Mouse (Mus musculus) midbrain, embryonic 12.5 days (tissue): Measurements from ENCODE around the gene Skiv2l. TPM values are rescaled to one million over a fixed set of nuclear protein-coding genes. Genes with fewer than 3 reads are reported as not detected.
"Not testable (repeated sequence)": the region's sequence is repeated elsewhere in the genome, so short reads cannot be mapped to it uniquely, and the experiment has no call there.

ENCODE experiments used
- ATAC-seq: fragments of 200-750 bp; cut with Nextera tagmentation; 2 replicates; pipeline ENCODE4 v1.8.0; 2017; ENCODE audit warnings: low read depth, moderate TSS enrichment, moderate library complexity; ENCODE audit not compliant: low FRiP score
- H3K27ac ChIP-seq: fragments of 300-500 bp; sonication (generic); replicated peaks from 2 replicates; pipeline ENCODE4 v1.5.1; 2016; ENCODE audit warnings: mild to moderate bottlenecking
- H3K27me3 ChIP-seq: fragments of 300-500 bp; sonication (generic); 2 replicates; pipeline ENCODE4 v1.6.1; 2016; ENCODE audit warnings: mild to moderate bottlenecking
- H3K36me3 ChIP-seq: fragments of 300-500 bp; sonication (generic); 2 replicates; pipeline ENCODE4 v1.6.1; 2016
- H3K4me1 ChIP-seq: fragments of 300-500 bp; sonication (generic); 2 replicates; pipeline ENCODE4 v1.6.1; 2016
- H3K4me2 ChIP-seq: fragments of 300-500 bp; sonication (generic); replicated peaks from 2 replicates; pipeline ENCODE4 v1.6.1; 2016; ENCODE audit warnings: mild to moderate bottlenecking, moderate library complexity
- H3K4me3 ChIP-seq: fragments of 300-500 bp; sonication (generic); 2 replicates; pipeline ENCODE4 v1.5.1; 2016; ENCODE audit warnings: mild to moderate bottlenecking
- H3K9ac ChIP-seq: fragments of 300-500 bp; sonication (generic); replicated peaks from 2 replicates; pipeline ENCODE4 v1.6.1; 2016; ENCODE audit warnings: mild to moderate bottlenecking, moderate library complexity
- H3K9me3 ChIP-seq: fragments of 300-500 bp; sonication (generic); 2 replicates; pipeline ENCODE4 v1.6.1; 2016; ENCODE audit warnings: mild to moderate bottlenecking
- WGBS: fragments of 180-500 bp; shearing (Covaris S2); methylation state at CpG from one replicate; pipeline ENCODE4 v1.1.7; 2016; 5-methylcytosine and 5-hydroxymethylcytosine counted together
- polyA plus RNA-seq: library from polyadenylated mRNA; unstranded; fragments of >200 nt; fragmentation: Nextera tagmentation; extraction: Ambion mirVana; gene quantifications from 2 replicates; pipeline ENCODE4 v1.2.1, GENCODE M21; 2016

The Skiv2l gene
- polyA plus RNA-seq, 1 experiment from 2014 or later, result 71.5 TPM

DNA sequence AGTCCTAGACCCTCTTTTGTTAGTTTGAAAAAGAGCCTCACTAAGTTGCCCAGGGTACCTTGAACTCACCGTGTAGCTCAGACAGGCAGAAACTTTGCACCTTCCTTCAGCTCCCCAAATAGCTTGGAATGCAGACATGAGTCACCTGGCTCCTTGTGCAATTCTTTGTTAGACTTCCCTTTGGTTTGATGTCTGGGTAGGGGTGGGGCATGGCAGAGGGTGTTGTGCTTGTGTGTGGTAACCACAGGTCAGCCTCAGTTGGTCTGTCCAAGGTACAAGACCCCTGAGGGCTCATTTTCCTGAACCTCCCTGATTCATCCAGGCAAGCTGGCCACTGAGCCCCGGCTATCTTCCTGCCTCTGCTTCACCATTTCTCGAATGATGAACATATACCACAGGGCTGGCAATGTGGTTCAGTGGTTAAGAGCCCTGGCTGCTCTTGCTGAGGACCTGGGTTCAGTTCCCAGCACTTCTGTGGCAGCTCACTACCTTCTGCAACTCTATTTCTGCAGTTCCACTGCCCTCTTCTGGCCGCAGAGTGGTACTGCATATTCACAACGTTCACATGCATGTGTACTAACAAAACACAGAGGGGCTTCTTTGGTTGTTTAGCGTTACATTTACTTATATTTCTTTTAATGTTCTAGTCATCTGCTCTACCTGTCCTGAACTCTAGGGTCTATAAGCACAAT is 45.0 kb downstream of the Skiv2l start:
- ATAC-seq, result no peak
- Histone ChIP-seq H3K4me1 (no peaks in the 10 kb centered on the region), H3K36me3 (no peaks in the 10 kb centered on the region), H3K27me3 (no peaks in the 10 kb centered on the region), H3K4me3 (no peak overlapping the region), H3K27ac (no peak overlapping the region), H3K9ac (no peak overlapping the region), H3K4me2 (no peak overlapping the region), H3K9me3 (peaks cover 8% of the 10 kb centered on the region)
- 74% methylated on average over 6 of the region's 6 CpGs for WGBS

GRCm38 (mm10) chr17:34804301-34804700 is 45.7 kb downstream of the Skiv2l start, which contains the start of gene Cyp21a1:
Cyp21a1 (minus strand) TSS chr17:34804561.
- H3K9ac ChIP-seq, H3K36me3 ChIP-seq, H3K27me3 ChIP-seq, H3K4me2 ChIP-seq, H3K4me1 ChIP-seq, ATAC-seq, H3K27ac ChIP-seq, H3K9me3 ChIP-seq, H3K4me3 ChIP-seq: not testable (repeated sequence)
- 86% methylated on average over 2 of the region's 6 CpGs for WGBS

- not testable (repeated sequence) for H3K4me2 ChIP-seq, H3K36me3 ChIP-seq, H3K4me3 ChIP-seq, H3K27me3 ChIP-seq, H3K4me1 ChIP-seq, H3K9ac ChIP-seq, H3K9me3 ChIP-seq, ATAC-seq, H3K27ac ChIP-seq
- 93% methylated on average over 6 of the region's 6 CpGs for WGBS
Measured at GRCm38 (mm10) chr17:34803367-34803766, 46.6 kb downstream of the Skiv2l start.

GRCm38 (mm10) chr17:34802756-34803155 is 47.3 kb downstream of the Skiv2l start:
- not testable (repeated sequence) for H3K36me3 ChIP-seq, H3K9me3 ChIP-seq, ATAC-seq, H3K4me1 ChIP-seq, H3K4me3 ChIP-seq, H3K27me3 ChIP-seq, H3K4me2 ChIP-seq, H3K9ac ChIP-seq, H3K27ac ChIP-seq
- 91% methylated on average over 9 of the region's 9 CpGs for WGBS

DNA sequence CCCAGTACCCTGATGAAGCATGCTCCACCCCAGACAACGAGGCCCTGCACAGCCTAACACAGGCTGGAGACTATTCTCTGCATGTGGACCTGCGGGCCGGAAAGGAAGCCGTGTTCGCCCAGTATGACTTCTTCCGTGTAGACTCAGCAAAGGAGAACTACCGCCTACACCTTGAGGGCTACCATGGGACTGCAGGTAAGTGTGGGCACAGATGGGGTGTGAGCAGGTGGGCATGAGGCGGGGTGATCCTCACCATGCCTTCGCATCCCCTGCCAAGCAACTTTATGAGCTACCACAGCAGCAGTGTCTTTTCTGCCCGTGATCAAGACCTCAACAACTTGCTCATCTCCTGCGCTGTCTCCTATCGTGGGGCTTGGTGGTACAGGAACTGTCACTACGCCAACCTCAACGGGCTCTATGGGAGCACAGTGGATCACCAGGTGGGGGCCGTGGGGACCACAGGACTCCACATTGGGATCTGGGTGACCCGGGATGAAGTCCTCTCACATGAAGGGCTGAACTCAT is 49.2 kb downstream of the Skiv2l start:
- not testable (repeated sequence) for H3K4me2 ChIP-seq, H3K4me3 ChIP-seq, H3K9ac ChIP-seq, H3K36me3 ChIP-seq, H3K27me3 ChIP-seq, H3K4me1 ChIP-seq, H3K27ac ChIP-seq, H3K9me3 ChIP-seq, ATAC-seq
- WGBS, result 91% methylated on average over 16 of the region's 16 CpGs

- Histone ChIP-seq H3K27me3 (no peaks in the 10 kb centered on the region), H3K27ac (no peak overlapping the region), H3K4me1 (no peaks in the 10 kb centered on the region), H3K36me3 (no peaks in the 10 kb centered on the region), H3K4me3 (no peak overlapping the region), H3K9ac (no peak overlapping the region), H3K4me2 (no peak overlapping the region), H3K9me3 (no peaks in the 10 kb centered on the region)
- ATAC-seq, result no peak
- WGBS, result 87% methylated on average over 4 of the region's 4 CpGs
Measured at GRCm38 (mm10) chr17:34799531-34799925, 50.5 kb downstream of the Skiv2l start.

DNA sequence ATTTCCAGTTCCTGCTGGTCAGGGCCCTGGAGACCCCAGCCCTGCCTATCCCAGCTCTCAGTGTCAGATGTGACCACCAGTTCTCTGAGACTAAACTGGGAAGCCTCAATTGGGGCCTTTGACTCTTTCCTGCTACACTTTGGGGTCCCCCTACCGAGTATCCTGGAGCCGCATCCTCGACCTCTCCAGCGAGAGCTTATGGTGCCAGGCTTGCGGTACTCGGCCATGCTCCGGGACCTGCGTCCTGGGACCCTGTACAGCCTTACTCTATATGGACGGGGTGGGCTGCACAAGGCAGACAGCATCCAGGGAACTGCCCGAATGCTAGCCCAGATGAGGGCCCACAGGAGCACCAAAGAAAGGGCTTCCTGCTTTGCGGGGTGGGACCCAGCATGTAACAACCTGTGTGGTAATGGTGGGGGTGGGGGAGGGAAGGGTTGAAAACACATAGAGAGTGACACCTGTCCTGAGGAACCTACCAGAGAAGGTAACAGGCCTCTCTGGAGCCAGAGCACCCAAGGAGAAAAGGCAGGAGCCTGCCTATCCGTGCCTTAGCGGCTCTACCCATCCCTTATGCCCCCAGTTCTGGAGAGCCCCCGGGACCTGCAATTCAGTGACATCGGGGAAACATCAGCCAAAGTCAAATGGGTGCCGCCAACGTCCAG is 51.0 kb downstream of the Skiv2l start:
- H3K9me3 ChIP-seq, result no peaks in the 10 kb centered on the region
- no peaks in the 10 kb centered on the region for H3K4me1 ChIP-seq
- no peaks in the 10 kb centered on the region for H3K27me3 ChIP-seq
- WGBS, result 90% methylated on average over 17 of the region's 17 CpGs
- H3K9ac ChIP-seq, result no peak overlapping the region
- no peak for ATAC-seq
- no peaks in the 10 kb centered on the region for H3K36me3 ChIP-seq
- H3K4me2 ChIP-seq, result no peak overlapping the region
- H3K4me3 ChIP-seq, result no peak overlapping the region
- no peak overlapping the region for H3K27ac ChIP-seq

- H3K9me3 ChIP-seq, H3K9ac ChIP-seq, H3K4me2 ChIP-seq, H3K27me3 ChIP-seq, H3K36me3 ChIP-seq, H3K4me3 ChIP-seq, ATAC-seq, H3K27ac ChIP-seq, H3K4me1 ChIP-seq: not testable (repeated sequence)
- 88% methylated on average over 6 of the region's 7 CpGs for WGBS
Measured at GRCm38 (mm10) chr17:34798071-34798470, 51.9 kb downstream of the Skiv2l start.

DNA sequence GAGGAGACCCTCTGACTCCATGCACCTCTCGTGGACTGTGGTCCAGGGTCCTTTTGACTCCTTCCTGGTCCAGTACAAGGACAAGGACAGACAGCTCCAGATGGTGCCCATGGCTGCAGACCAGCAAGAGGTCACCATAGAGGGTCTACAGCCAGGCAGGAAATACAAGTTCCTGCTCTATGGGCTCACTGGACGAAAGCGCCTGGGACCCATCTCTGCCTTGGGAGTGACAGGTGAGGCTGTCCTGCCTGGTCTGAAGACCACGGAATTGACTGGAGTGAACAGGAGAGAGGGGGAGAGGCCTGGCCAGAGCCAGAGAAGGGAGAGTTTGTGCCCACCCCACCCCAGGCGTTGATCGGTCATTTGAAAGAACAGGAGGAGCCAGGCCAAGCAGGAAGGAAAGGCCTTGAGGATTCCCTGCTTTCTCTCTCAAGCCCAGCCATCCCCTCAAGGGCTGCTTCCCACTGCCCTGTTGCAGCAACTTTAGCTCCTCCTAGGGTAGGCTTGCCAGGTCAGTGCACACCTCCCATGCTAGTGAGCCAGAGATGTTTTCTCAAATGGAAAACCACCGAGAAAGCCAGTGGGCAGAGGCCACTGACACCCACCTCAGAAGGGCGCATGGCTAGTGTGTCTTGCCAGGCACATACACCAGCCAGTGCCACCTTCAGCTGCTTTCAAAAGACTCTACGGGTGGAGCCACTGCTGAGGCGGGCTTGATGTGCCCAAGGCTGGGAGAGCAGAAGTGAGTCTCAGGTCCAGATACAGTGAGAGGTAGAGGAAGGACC is 52.6 kb downstream of the Skiv2l start:
- not testable (repeated sequence) for H3K9me3 ChIP-seq, H3K36me3 ChIP-seq, H3K27ac ChIP-seq, H3K4me3 ChIP-seq, H3K27me3 ChIP-seq, H3K4me1 ChIP-seq, ATAC-seq, H3K4me2 ChIP-seq, H3K9ac ChIP-seq
- WGBS, result 89% methylated on average over 10 of the region's 10 CpGs

GRCm38 (mm10) chr17:34796311-34797140 is 53.5 kb downstream of the Skiv2l start:
- 79% methylated on average over 8 of the region's 8 CpGs for WGBS
- Histone ChIP-seq H3K4me2 (no peak overlapping the region), H3K4me1 (no peaks in the 10 kb centered on the region), H3K9me3 (0 out of 2 replicates have a peak, but pooled peaks cover 7% of the 10 kb centered on the region), H3K36me3 (no peaks in the 10 kb centered on the region), H3K27ac (no peak overlapping the region), H3K9ac (no peak overlapping the region), H3K4me3 (no peak overlapping the region), H3K27me3 (no peaks in the 10 kb centered on the region)
- no peak for ATAC-seq

- Histone ChIP-seq H3K4me1 (no peaks in the 10 kb centered on the region), H3K9ac (no peak overlapping the region), H3K4me3 (no peak overlapping the region), H3K27ac (no peak overlapping the region), H3K4me2 (no peak overlapping the region), H3K27me3 (no peaks in the 10 kb centered on the region), H3K36me3 (no peaks in the 10 kb centered on the region), H3K9me3 (0 out of 2 replicates have a peak, but pooled peaks cover 7% of the 10 kb centered on the region)
- no peak for ATAC-seq
- 72% methylated on average over 9 of the region's 9 CpGs for WGBS
Measured at GRCm38 (mm10) chr17:34795633-34796032, 54.4 kb downstream of the Skiv2l start.
